Mouse (Mus musculus): ENCODE results near the gene Il10.

The Il10 gene

DNA sequence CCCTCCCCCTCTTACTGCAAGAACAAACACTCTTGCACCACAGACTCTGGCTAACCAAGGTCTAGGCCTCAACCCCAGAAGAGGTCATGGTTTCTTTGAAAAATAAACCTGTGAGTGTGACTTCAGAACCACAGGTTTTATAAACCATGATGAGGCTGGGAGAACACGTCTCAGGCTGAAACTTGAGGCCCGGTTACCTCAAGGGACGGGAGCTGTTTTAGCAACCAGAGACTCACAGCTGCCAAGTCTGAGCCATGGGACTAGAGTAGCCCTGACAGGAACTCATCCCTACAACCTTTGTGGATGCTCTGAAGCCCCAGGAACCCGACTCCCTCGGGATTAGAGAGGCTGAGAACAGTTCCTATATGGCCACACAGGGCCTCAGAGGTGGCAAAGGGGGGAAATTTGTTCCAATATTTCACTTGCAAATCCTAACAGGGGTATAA lies 29.7 kb downstream of the Il10 start:
- no peak for DNase-seq

DNA sequence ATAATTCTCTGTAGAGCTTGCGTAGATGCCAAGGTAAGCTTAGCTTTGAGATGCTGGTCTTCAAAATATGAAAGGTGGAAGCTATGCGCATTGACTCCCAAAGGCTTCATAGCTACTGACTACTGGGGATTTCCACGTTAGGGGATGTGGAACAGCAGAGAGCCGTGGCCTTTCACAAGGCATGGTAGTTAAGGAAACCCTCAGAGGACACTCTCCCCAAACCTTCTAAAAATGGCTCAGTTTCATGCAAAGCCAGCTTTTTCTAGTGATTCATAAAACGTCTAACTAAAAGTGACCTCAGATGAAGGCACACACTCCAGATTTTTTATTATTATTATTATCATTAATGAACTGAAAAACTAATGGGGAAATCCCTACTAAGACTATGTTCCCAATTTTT lies 30.4 kb downstream of the Il10 start:
- no peak for DNase-seq

DNA sequence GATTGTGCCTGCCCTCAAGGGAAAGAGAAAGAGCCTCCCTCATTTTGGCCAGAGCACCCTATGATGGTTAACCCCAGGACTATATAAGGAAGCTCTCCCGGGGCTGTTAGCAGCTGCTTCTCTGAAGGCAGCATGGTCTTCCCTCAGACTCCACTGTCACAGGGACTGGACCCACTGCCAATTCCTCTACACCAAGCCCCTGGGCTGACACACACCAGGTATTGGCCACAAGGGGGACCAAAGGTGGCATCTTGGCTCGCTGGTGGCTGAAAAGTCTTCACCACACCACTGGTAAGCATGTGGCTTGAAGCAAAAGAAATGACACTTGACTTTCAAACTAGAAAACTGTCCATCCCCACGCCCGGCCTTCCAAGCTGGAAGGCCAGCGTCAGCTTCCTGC lies 31.0 kb downstream of the Il10 start:
- no peak for DNase-seq

DNA sequence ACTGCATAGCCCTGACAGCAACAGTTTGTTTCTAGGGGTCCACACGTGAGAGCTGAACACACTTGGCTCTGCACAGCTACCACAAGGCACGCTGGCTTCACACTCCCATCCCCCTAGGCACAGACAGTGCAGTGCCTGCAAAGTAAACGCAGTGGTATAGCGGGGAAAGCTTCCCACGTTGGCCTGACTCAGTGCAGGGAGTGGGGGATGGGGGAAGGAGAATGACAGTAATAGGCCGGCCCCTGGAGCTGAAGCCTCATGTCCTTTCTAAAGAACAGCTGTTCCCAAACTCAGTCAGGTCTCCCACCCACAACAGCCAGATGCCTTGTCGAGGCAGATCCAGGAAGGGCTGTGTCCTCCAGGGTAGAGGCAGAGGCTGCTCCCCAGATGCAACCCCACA lies 31.4 kb downstream of the Il10 start:
- no peak for DNase-seq

DNA sequence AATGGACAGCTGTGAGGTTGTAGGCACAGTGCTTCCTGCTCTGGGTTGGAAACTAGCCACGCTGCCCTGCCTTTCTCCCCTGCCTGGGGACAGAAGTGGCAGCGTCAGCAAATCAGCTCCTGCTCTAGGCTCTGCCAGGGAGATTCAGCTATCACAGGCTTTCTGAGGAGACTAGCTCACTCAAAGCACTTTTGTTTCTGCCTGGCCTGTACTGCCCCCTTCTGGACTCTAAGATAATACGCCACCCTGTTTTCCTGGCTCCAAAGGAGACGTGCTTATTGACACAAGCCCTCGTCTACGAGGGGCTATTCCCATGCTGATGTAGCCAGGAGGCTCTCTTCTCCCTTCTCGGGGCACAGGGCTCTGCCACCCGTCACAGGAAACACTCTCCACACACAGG lies 33.6 kb downstream of the Il10 start:
- DNase-seq, result peak; percentile 82

DNA sequence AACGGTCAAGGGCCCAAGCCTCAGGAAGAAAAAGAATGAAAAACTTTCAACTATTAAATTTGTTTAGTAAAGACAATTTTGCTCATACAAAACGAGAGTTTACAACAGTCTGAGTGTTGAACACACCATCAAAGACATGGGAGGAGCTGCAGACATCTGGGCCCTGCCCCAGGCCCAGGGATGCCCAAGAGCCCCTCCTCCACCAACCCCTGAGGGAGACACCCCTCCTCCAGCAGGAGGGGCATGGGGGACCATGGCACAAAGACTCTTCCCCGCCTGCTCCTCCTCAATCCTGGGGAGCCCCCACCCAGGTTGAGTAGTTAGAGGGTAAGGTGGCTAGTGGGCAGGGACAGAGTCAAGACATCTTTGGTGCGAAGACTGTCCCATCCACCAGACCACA lies 34.0 kb downstream of the Il10 start:
- DNase-seq, result no peak

DNA sequence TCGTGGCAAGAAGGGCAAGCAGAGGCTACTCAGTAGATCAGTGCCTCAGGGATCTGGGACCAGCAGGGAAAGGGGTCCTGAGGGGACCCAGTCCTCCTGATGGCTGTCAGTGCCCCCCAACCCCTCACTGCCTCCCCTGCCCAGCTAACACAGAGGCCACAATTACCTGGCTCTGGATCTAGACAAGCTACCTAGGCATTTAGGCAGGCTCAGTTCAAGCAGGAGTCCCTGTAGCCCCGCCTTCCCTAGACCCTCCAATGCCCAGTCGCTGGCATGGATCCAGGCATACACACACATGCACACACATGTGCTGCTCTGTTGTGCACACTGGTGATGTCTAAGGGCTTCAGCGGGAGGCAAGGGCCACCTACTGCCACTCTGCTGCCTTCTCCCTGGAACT lies 34.6 kb downstream of the Il10 start:
- no peak for DNase-seq

DNA sequence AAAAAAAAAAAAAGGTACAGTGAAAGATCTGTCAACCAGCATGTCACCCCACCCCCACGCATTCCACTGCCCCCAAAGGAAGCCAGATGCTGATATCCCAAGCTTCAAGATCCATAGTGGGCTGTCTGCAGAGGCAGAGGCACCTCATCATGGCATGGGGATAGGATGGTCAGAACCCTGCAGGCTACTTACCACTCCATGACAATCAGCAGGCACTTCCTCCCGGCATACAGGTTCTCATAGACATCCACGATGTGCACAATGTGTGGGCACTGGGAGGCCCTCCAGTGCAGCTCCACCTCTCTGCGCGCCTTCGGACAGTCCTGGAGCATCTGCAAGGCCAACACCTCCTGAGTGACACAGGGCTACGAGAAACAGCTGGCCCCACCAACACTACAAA lies 38.8 kb downstream of the Il10 start:
- no peak for DNase-seq

DNA sequence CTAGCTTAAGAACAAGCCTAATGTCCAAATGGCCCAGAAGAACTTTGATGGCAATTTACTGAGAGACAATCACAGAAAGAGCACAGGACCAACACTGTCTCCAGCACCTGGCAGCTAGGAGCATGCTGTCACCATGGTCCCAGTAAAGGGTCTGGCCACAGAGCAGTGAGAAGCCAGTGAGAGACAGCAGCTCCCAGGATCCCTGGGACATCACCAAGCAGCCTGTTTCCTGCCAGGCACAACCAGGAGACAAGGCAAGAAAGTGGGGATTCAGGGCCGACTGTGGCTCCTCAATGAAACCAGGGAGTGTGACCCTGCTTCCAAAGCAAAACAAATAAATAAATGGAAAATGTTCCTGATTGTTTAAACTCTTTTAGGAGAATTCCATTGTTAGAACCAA lies 39.8 kb downstream of the Il10 start:
- no peak for DNase-seq

DNA sequence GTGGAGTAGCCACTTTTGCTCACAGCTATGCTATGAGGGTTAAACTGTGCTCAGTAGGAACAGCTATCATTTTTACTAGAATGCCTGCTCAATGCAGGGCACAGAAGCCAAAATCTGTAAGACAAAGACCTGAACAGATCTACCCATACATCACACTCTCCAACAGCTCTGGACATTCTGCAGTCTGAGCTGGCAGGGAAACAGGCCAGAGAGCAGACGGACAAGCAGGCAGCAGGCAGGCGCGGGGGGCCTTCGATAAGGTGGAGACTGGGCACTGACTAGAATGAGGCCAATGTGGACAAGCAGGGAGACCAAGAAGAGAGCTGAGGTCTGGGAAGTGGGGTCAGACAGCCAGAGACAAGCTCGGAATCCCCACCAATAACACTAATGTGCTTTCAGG lies 40.2 kb downstream of the Il10 start:
- no peak for DNase-seq

DNA sequence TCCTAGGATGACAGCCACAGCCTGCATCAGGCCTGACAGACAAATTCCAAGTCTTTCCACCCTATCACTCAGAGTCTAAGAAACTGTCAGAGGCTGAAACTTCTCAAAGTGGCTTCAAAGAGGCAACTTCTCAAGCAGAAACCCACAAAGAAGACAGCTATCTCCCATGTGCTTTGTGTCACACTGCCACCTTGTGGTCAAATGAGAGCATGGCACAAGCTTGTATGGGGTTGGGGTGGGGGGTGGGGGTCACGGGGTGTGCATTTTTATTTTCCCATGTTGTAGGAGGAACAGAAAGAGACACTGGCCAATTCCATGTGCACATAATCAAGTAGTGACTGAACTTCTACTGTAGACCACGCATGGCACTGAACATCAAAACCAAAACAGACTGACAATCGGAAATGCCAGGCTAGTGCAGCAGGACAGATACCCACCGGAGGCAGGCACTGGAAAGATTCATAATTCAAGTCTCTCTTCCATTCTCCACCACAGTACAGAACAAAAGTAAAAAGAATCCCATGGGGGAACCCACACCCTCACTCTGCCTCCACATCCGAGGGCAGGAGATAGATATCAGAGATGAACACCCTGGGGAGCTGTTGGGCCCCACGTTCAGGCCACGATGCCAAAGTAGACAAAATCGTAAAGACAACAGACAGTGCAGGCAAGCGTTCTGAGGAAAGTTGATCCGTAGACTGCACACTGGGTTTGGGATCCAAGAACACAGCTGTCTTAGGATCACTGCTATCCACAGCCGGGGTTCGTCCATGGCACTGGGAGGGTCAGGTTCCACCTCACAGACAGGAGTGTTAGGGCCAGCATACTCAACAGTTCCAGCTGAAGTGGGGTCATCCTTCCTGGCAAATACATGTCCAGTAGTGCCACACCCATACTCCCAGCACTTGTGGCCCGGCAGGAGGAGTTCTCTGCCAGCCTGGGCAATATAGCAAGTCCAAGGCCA lies 40.9 kb downstream of the Il10 start:
- DNase-seq, result no peak

DNA sequence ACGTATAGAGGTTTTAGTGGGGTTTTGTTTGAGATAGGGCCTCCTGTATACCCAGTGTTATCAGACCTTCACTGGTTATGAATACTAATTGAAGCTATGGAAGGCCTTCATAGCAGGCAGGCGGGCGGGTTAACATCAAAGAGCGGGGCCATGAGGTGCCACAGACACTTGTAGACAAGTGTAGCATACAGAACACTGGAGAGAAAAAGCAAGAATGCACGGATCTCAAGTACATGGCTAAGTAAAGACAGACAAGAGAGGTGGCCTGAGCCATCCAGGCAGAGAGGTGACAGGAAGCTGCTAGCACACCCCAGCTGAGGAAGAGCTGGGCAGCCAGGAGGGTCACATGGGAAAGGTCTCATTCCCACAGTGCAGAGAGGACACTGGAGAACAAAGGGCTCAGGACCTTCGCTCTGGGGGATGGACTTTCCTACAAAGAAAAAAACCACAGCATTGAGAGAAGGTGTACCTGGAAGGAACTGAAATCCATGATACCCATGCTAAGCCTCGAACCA lies 42.2 kb downstream of the Il10 start:
- DNase-seq, result no peak

DNA sequence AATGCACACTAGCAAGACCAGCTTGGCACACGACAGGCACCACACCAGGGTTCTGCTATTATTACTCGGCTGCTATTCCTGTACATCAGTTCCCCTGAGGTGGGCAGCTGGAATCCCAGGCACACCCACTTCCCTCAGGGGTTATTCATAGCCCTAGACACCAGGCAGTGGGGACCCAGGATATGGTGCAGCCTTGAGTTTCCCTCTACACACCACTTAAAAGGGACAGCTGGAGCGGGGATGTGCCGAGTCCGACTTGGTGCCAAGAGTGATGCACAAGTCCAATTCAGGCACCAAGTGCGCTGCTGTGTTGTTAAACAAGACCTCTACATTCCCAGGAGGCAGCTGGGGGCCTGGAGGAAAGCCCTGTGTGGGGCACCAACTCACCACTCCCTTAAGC lies 43.2 kb downstream of the Il10 start:
- DNase-seq, result no peak

DNA sequence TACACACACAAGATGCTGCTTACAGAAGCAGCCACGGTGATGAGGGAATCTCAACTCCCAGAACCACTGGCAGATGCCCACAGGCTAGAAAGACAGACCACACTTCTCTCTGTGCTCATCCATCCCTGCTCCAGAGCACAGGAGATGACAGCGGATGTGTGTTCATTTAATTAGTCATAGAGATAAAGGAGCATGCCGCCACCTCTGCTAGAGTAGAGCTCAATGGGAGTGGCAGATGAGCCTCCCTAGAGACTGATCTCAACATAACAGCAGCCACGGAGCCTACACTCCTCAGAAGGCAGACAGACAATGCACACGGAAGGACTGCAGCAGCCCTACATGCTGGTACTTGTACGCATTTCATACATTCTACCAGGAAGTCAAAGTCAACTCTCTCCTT lies 44.6 kb downstream of the Il10 start:
- DNase-seq, result no peak

DNA sequence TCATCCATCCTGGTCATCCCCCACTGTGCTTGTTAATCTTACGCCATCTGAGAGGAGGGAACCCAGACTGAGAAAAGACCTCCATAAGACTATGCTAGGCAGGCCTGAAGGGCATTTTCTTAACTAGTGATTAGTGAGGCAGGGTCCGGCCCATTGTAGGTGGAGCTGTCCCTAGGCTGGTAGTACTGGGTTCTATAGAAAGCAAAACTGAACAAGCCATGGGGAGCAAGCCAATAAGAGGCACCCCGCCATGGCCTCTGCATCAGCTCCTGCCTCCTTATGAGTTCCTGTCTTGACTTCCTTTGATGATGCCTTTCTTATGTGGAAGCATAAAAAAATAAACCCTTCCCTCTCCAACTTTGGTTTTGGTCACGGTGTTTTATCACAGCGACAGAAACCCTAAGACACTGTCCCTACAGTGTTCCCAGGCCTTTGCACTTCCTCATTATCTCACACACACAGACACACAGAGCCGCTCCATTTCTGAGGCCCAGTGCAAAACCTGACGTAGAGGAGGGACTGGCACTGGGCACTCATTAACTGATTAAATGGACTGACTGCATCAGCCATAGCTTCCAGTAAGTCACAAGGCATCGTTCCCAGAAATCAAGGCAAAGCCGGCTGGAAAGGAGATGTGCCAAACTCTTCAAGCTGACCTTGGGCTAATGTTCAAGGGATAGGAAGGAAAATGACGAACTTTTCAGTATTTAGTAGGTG lies 48.5 kb downstream of the Il10 start:
- DNase-seq, result peak; percentile 69

DNA sequence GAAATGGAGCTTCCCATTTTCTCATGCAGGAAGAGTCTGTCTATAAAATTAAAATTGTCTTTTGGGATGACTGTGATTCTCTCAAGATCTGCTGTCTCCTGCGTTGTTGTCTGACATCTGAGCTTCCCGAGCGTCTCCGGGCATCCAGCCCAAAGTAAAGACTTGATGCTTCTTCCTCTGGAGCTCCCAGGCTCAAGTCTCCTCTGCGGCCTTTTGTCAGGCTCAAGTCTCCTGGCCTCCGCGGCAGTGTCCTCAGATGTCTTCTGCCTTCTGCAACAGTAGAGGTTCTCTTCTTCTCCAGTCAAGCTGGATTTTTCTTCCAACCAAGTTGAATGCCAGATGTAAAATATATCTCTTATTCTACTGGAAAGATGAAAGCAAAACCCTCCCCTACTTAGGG lies 49.4 kb downstream of the Il10 start:
- DNase-seq, result no peak

DNA sequence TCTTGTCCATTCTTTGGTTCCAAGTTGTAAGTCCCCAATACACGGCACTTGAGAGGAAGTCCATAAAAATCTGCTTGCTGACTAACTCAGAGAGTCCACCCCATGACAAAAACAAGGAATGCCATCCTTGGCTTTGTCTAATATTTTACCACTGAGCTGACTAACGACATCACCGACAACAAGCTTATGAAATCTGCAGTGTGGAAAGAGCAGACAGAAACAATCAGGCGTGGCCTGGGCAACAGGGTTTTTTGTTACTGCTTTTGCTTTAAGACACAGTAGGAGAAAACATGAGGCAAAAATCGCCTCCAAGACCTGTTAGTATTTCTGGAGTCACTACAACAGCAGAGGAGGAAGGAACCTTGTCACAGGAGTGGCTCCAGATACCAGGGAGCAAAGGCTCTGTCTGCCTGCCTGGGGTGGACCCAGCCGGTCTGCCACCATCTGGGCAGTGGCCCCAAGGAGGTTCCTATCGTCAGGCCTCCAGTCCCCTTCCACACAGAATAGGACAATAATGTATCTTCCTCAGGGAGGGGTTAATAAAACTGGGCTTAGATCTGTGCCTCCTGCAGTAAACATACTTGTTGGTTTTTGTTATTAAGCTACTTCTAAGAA lies 52.8 kb downstream of the Il10 start:
- DNase-seq, result peak; percentile 44

DNA sequence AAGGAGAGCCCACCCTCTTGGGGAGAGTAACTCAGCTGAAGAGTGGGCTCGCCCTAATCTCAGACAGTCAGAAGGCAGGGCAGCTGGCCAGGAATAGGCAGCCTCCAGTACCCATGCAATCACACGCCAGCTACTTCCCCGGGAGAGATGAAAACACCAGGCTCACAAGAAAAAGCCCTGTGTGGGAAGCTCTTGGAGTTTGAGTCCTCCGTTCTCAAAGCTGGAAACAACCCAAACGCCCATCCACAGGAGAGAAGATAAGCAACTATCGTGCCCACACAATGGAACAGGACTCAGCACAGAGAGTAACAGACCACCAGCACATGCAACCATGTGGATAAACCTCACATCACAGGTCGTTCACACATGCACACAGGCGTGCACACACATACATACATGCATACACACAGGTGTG lies 54.9 kb downstream of the Il10 start:
- no peak for DNase-seq
